Mouse (Mus musculus) intestine, embryonic 14.5 days (tissue): Measurements from ENCODE around the gene Brk1. TPM values are rescaled to one million over a fixed set of nuclear protein-coding genes. Genes with fewer than 3 reads are reported as not detected.
A peak's percentile ranks its signal among the peaks of the same experiment; 100 is the strongest.

ENCODE experiments used
- ATAC-seq: fragments of 200-750 bp; cut with Nextera tagmentation; replicated peaks from 2 replicates; pipeline ENCODE4 v1.8.0; 2017; ENCODE audit warnings: low read depth, moderate number of reproducible peaks, moderate TSS enrichment, moderate library complexity; ENCODE audit not compliant: low FRiP score, low TSS enrichment
- DNase-seq: peaks from one replicate; pipeline ENCODE4 v3.0.0-alpha.2; 2018; ENCODE audit warnings: low spot score
- H3K27ac ChIP-seq: fragments of 300-500 bp; sonication (generic); 2 replicates; pipeline ENCODE4 v1.5.1; 2014; ENCODE audit warnings: low read depth, mild to moderate bottlenecking, control low read depth
- H3K27me3 ChIP-seq: fragments of 300-500 bp; sonication (generic); replicated peaks from 2 replicates; pipeline ENCODE4 v1.6.1; 2014; ENCODE audit warnings: low read length, control low read depth; ENCODE audit not compliant: control insufficient read depth, insufficient read depth
- H3K36me3 ChIP-seq: fragments of 300-500 bp; sonication (generic); 2 replicates; pipeline ENCODE4 v1.6.1; 2014; ENCODE audit warnings: low read length, control low read depth; ENCODE audit not compliant: control insufficient read depth, insufficient read depth
- H3K4me1 ChIP-seq: fragments of 300-500 bp; sonication (generic); replicated peaks from 2 replicates; pipeline ENCODE4 v1.6.1; 2014; ENCODE audit warnings: low read length, control low read depth, mixed read lengths; ENCODE audit not compliant: control insufficient read depth, insufficient read depth
- H3K4me2 ChIP-seq: fragments of 300-500 bp; sonication (generic); 2 replicates; pipeline ENCODE4 v1.6.1; 2014; ENCODE audit warnings: low read length
- H3K4me3 ChIP-seq: fragments of 300-500 bp; sonication (generic); 2 replicates; pipeline ENCODE4 v1.5.1; 2014; ENCODE audit warnings: low read depth, low read length, control low read depth, mixed read lengths
- H3K9ac ChIP-seq: fragments of 300-500 bp; sonication (generic); 2 replicates; pipeline ENCODE4 v1.6.1; 2014; ENCODE audit warnings: mild to moderate bottlenecking, low read length
- H3K9me3 ChIP-seq: fragments of 300-500 bp; sonication (generic); 2 replicates; pipeline ENCODE4 v1.6.1; 2016; ENCODE audit warnings: low read length, control low read depth; ENCODE audit not compliant: control insufficient read depth
- WGBS: fragments of 180-500 bp; shearing (Covaris S2); extraction: QIAGEN DNeasy Blood & Tissue Kit; methylation state at CpG from one replicate; pipeline ENCODE4 v1.1.7; 2014; 5-methylcytosine and 5-hydroxymethylcytosine counted together
- polyA plus RNA-seq: library from polyadenylated mRNA; unstranded; fragments of >200 nt; fragmentation: Nextera tagmentation; extraction: Ambion mirVana; gene quantifications from 2 replicates; pipeline ENCODE4 v1.2.1, GENCODE M21; 2014

Brk1 gene
- 238 and 245 TPM in 2 replicates for polyA plus RNA-seq

GRCm38 (mm10) chr6:113604432-113605223 lies at the start of gene Brk1:
Gene Brk1, plus strand, starts transcription at chr6:113604772.
- peak; percentile 94 for DNase-seq
- H3K4me3 ChIP-seq = peak within 1 kb of the TSS; percentile 87
- H3K27me3 ChIP-seq = no peaks in the 10 kb centered on the region
- ATAC-seq = peak; percentile 81
- H3K9me3 ChIP-seq = no peaks in the 10 kb centered on the region
- peak within 1 kb of the TSS; percentile 72 for H3K9ac ChIP-seq
- under 1% methylated on average over 65 of the region's 65 CpGs for WGBS
- H3K27ac ChIP-seq = peak within 1 kb of the TSS; percentile 66
- H3K4me2 ChIP-seq = peak within 1 kb of the TSS; percentile 87
- H3K4me1 ChIP-seq = peaks cover 19% of the 10 kb centered on the region
- H3K36me3 ChIP-seq = 0 out of 2 replicates have a peak, but pooled peaks cover 11% of the 10 kb centered on the region

GRCm38 (mm10) chr6:113559736-113560135 lies 44.8 kb upstream of the Brk1 start:
- Histone ChIP-seq H3K4me2 (no peak overlapping the region), H3K36me3 (0 out of 2 replicates have a peak, but pooled peaks cover 6% of the 10 kb centered on the region), H3K27ac (no peak overlapping the region), H3K27me3 (no peaks in the 10 kb centered on the region), H3K9ac (no peak overlapping the region), H3K9me3 (no peaks in the 10 kb centered on the region), H3K4me3 (no peak overlapping the region), H3K4me1 (no peaks in the 10 kb centered on the region)
- ATAC-seq = no peak
- DNase-seq = no peak
- 85% methylated on average over 6 of the region's 6 CpGs for WGBS

GRCm38 (mm10) chr6:113564557-113564956 lies 40.0 kb upstream of the Brk1 start:
- H3K36me3 ChIP-seq = peaks cover 27% of the 10 kb centered on the region; the same call in 1 of the 2 replicates
- WGBS = 32% methylated on average over 1 of the region's 1 CpGs
- H3K4me3 ChIP-seq = no peak overlapping the region
- ATAC-seq (no peak), DNase-seq (no peak)
- no peak overlapping the region for H3K9ac ChIP-seq
- no peaks in the 10 kb centered on the region for H3K9me3 ChIP-seq
- H3K4me2 ChIP-seq = no peak overlapping the region
- H3K27me3 ChIP-seq = no peaks in the 10 kb centered on the region
- no peak overlapping the region for H3K27ac ChIP-seq
- H3K4me1 ChIP-seq = no peaks in the 10 kb centered on the region

GRCm38 (mm10) chr6:113576044-113576443 lies 28.5 kb upstream of the Brk1 start:
- 94% methylated on average over 6 of the region's 6 CpGs for WGBS
- Histone ChIP-seq H3K27me3 (no peaks in the 10 kb centered on the region), H3K4me2 (no peak overlapping the region), H3K4me1 (no peaks in the 10 kb centered on the region), H3K9me3 (no peaks in the 10 kb centered on the region), H3K36me3 (peaks cover 25% of the 10 kb centered on the region), H3K27ac (no peak overlapping the region), H3K4me3 (no peak overlapping the region), H3K9ac (no peak overlapping the region)
- ATAC-seq (no peak), DNase-seq (no peak)

- no peak overlapping the region for H3K4me2 ChIP-seq
- ATAC-seq (no peak), DNase-seq (no peak)
- peaks cover 19% of the 10 kb centered on the region; the same call in 1 of the 2 replicates for H3K36me3 ChIP-seq
- H3K27me3 ChIP-seq = no peaks in the 10 kb centered on the region
- H3K9me3 ChIP-seq = no peaks in the 10 kb centered on the region
- no peak overlapping the region for H3K9ac ChIP-seq
- 97% methylated on average over 3 of the region's 3 CpGs for WGBS
- H3K4me1 ChIP-seq = no peaks in the 10 kb centered on the region
- no peak overlapping the region for H3K4me3 ChIP-seq
- H3K27ac ChIP-seq = no peak overlapping the region
These were observed 25.3 kb upstream of the Brk1 start for GRCm38 (mm10) chr6:113579306-113579705.

- H3K4me1 ChIP-seq = no peaks in the 10 kb centered on the region
- no peaks in the 10 kb centered on the region for H3K27me3 ChIP-seq
- H3K36me3 ChIP-seq = 0 out of 2 replicates have a peak, but pooled peaks cover 8% of the 10 kb centered on the region
- no peak overlapping the region for H3K9ac ChIP-seq
- DNase-seq (no peak), ATAC-seq (no peak)
- no peaks in the 10 kb centered on the region for H3K9me3 ChIP-seq
- H3K27ac ChIP-seq = no peak overlapping the region
- no peak overlapping the region for H3K4me3 ChIP-seq
- WGBS = 91% methylated on average over 4 of the region's 4 CpGs
- H3K4me2 ChIP-seq = no peak overlapping the region
These were observed 21.5 kb upstream of the Brk1 start for GRCm38 (mm10) chr6:113583023-113583422.

GRCm38 (mm10) chr6:113585065-113585464 lies 19.5 kb upstream of the Brk1 start:
- DNase-seq (no peak), ATAC-seq (no peak)
- H3K27me3 ChIP-seq = no peaks in the 10 kb centered on the region
- no peaks in the 10 kb centered on the region for H3K4me1 ChIP-seq
- 91% methylated on average over 5 of the region's 5 CpGs for WGBS
- H3K4me2 ChIP-seq = no peak overlapping the region
- H3K4me3 ChIP-seq = no peak overlapping the region
- H3K9ac ChIP-seq = no peak overlapping the region
- H3K36me3 ChIP-seq = 0 out of 2 replicates have a peak, but pooled peaks cover 11% of the 10 kb centered on the region
- no peaks in the 10 kb centered on the region for H3K9me3 ChIP-seq
- H3K27ac ChIP-seq = no peak overlapping the region

- Histone ChIP-seq H3K27me3 (no peaks in the 10 kb centered on the region), H3K9me3 (no peaks in the 10 kb centered on the region), H3K4me3 (no peak overlapping the region), H3K4me2 (no peak overlapping the region), H3K27ac (no peak overlapping the region), H3K36me3 (0 out of 2 replicates have a peak, but pooled peaks cover 6% of the 10 kb centered on the region), H3K4me1 (no peaks in the 10 kb centered on the region), H3K9ac (no peak overlapping the region)
- peak; percentile 58 for DNase-seq
- WGBS = 63% methylated on average over 5 of the region's 5 CpGs
- ATAC-seq = 0 out of 2 replicates have a peak, but pooled peaks have one; percentile 43
These were observed 17.9 kb upstream of the Brk1 start for GRCm38 (mm10) chr6:113586466-113587183.
